Mouse (Mus musculus): ENCODE data around the gene Snx11.
"Not testable (repeated sequence)": the region's sequence is repeated elsewhere in the genome, so short reads cannot be mapped to it uniquely, and the experiment has no call there.

The Snx11 gene

DNA sequence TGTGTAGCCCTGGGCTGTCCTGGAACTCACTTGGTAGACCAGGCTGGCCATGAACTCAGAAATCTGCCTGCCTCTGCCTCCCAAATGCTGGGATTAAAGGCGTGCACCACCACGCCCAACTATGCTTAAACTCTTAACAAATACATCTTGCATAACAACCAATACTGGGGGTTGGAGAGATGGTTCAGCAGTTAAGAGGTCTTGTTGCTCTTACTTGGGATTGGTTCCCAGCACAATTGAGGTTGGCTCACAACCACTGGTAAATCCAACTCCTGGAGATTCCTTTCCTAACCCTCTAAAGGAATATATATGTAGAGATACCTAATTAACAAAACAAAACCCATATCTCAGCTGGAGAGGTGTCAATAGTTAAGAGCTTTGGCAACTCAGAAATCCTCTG, 18.7 kb upstream of the Snx11 start:
- DNase-seq (ENCODE audit: low spot score in 2 of 2): no peak

DNA sequence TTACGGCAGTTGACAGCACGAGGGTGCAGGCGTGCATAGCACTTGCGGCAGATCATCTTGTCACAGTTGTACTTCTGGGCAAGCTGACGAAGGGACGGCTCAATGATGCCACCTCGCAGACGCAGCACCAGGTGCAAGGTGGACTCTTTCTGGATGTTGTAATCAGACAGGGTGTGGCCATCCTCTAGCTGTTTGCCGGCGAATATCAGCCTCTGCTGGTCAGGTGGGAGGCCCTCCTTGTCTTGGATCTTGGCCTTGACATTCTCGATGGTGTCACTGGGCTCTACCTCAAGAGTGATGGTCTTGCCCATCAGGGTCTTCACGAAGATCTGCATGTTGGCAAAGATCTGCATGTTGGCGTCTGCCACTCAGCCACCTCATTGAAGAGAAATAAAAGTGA, 18.1 kb upstream of the Snx11 start:
- DNase-seq (ENCODE audit: low spot score in 2 of 2): no peak

DNA sequence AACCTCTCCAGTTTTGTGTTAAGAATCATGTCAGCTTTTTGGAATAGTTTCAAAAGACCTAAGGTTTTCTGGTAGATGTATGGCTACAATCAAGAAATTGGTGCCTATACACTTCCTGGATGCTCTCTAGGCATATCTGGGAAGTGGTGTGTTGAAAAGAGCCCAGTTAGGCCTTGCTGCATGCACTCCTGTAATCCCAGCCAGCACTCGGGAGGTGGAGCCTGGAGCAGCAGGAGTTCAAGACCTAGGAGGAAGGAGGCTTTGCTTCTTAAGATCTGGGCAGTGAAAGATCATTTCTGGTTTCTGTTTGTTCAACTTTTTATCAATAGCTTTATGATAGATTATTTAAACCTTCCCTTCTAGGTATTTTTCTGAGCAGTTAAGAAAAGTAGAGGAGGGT, 13.3 kb upstream of the Snx11 start:
- DNase-seq (ENCODE audit: low spot score in 2 of 2): no peak

DNA sequence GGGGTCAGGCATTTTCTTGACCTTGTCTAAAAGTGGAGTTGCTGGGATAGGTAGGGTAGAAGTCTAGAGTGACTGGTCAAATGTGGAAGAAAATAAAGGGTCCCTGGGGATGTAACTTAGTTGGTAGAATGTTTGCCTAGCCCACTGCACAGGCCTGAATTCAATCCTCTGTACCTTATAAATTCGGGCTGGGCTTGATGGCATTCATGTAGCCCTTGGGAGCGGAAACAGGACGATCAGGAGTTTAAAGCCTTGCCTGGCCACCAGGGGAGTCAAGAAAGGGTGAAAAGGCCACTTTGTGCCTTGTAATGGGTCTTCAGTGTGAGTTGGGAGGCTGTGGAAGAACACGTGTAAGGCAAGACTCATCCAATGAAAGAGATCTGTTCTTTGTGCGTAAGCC, 12.6 kb upstream of the Snx11 start:
- no peak for DNase-seq (ENCODE audit: low spot score in 2 of 2)

DNA sequence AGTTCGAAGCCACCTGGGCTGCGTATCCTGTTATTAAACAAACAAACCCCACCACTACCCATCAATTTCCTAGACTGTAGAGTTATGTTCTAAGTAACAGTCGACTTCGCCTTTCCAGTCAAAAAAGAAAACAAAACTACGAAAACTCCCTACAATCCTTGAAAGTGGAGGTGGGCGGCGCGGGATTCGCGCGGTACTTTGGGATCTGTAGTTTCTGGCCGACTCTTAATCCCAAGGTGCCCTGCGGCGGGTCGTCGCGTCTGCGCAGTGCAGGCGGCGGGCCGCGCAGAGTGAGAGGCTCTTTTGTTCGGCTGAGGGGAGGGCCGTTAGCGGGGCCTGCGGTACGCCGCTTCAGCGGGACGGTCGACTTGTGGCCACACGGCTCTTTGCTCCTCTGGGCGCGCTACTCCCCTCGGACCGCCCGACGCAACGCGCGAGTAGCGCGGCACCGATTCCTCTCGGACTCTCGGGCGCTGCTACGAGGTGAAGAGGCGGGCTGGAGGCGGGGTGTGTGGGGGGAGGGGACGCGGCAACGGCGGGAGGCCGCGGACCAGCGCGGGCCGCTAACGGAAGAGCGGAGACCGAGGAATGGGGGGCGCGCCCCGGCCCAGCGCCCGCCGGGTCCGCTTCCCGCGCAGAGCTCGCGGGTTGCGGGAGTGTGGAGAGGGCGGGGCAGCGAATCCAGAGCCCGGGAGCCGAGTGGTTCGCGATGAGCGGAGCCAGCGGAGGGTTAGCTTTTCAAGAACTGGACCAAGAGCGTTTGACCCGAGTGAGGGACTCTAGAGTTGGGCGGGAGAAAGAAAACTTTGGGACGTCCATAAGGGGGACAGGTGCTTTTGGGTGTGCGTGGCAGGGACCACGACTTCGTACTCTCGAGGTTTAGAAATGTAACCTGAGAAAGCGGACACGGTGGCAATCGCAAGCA, 11.8 kb upstream of the Snx11 start, which contains the start of gene Cbx1:
TSS of gene Cbx1 (plus strand) at position 257 of the 925 bp plus-strand sequence.
- DNase-seq (ENCODE audit: low spot score in 2 of 2): peak; percentile 90 to 92

DNA sequence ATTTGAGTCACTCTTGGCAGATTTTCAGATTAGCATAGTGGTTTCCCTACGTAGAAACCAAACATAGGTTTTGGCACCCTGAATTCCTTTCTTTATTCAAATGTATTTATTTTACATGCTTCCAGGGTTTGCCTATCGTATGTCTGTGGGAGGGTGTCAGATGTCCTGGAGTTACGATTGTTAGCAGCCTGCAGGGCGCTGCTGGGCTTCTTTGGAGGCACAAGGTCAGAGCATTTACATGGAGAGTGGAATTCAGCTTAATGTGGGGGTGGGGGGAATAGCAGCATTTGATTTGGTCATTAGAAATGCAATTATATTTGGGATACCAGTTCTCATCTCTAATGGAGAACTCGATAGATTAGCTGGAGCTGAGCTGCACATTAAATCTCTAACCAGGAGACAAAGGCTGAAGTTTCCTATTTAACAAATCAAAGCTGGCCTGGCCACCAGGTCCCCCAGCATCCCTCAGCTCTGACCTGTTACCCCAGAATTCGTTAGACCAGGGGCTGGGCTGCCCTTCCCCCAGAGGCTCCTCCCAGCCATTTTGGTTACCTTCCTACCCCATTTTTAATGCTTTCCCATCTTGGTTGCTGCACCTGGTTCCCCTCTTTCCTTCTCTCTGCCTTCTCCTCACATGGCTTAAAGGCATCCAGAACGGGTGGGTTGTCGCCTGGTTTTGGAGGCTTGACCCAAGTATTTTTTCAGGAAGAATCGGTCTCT, 9.5 kb upstream of the Snx11 start:
- no peak for DNase-seq (ENCODE audit: low spot score in 2 of 2)

DNA sequence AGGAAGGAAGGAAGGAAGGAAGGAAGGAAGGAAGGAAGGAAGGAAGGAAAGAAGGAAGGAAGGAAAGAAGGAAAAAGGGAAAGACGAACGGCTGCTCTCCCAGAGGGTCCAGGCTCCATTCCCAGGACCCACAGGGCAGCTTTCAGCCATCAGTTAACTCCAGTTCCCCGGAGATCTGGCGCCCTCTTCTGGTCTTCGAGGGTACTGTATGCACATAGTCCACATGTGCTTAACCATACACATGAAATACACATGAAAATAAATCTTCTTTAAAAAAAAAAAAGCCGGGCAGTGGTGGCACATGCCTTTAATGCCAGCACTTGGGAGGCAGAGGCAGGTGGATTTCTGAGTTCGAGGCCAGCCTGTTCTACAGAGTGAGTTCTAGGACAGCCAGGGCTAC, 7.5 kb upstream of the Snx11 start:
- DNase-seq (ENCODE audit: low spot score in 2 of 2): peak; percentile 82 to 91

DNA sequence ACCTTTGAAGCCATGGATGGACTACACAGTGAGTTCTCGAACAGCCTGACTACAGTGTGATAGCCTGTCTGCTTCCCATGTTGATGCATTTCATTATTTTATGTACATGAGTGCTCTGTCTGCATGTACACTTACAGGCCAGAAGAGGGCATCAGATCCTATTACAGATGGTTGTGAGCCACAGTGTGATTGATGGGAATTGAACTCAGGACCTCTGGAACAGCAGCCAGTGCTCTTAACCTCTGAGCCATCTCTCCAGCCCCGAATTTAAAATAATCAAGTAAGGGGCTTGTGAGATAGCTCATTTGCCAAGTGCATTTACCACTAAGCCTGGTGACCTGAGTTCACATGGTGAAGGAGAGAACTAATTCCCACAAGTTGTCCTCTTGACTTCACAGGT, 4.1 kb upstream of the Snx11 start:
- no peak for DNase-seq (ENCODE audit: low spot score in 2 of 2)

DNA sequence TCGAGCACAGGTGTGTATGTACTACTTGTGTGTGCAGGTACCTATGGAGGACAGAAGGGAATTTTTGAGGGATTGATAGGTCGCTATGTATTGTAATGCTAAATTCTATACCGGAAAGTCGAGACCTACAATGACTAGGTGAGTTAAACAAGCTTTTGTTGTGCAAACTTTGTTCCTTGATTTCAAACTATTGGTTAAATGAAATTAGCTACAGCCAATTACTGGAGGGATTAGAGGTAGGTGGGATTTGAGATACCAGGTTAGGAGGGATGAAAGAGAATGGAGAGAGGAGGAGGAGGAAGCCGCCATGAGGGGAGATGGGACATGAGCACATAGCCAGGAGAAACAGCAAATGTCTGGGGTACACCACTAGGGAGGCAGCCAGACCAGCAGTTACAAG, 2.9 kb upstream of the Snx11 start:
- DNase-seq (ENCODE audit: low spot score in 2 of 2): no peak

DNA sequence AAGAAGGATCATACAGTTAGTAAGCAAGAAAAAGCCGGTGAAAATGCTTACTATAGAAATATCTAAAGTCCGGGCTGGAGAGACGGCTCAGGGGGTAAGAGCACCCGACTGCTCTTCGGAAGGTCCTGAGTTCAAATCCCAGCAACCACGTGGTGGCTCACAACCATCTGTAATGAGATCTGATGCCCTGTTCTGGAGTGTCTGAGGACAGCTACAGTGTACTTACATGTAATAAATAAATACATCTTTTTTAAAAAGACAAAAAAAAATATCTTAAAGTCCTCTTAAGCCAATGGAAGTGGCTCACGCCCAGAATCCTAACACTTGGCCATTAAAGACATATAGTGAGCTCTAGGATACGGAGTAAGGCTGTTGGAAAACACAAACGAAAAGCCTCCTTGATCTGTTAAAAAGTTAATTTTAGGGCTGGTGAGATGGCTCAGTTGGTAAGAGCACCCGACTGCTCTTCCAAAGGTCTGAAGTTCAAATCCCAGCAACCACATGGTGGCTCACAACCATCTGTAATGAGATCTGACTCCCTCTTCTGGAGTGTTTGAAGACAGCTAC, 785 bp upstream of the Snx11 start:
- not testable (repeated sequence) for DNase-seq (ENCODE audit: low spot score in 2 of 2)

DNA sequence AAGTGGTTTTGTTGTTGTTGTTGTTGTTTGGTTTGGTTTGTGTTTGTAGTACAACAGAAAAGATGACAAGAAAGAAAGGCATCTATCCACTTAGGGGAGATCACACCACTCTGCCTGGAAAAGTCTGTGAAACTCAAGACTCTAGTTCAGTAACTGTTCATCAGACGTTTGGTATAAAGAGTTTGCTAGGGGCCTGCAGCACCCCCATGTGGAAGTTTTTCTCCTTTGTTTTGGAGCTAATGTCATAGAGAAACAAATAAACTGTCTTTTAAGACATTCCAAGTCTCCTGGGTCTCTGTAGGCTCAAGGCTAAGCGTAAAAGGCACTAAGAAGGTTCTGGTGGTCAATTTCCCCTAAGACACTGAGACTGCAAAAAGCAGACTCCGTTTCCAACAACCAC, 1.3 kb downstream of the Snx11 start:
- no peak for DNase-seq (ENCODE audit: low spot score in 2 of 2)

DNA sequence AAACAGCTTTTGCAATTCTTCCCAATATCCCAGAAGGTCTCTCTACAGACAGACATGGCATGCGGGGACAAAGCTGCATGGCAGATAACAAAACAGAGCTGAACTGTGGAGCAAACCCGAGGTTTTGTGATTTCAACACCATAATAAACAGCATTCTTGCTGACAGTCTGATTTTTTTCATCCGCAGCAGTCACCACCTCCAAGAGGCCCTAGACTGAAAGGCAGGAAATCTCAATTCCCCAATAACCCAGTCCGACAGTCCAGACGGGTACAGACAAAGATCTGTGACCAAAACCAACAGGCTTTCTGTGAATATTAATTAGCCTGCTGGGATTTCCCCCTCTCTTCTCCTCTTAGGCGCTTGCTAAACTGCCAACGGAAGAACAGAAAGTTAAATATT, 1.7 kb downstream of the Snx11 start:
- DNase-seq (ENCODE audit: low spot score in 2 of 2): no peak

DNA sequence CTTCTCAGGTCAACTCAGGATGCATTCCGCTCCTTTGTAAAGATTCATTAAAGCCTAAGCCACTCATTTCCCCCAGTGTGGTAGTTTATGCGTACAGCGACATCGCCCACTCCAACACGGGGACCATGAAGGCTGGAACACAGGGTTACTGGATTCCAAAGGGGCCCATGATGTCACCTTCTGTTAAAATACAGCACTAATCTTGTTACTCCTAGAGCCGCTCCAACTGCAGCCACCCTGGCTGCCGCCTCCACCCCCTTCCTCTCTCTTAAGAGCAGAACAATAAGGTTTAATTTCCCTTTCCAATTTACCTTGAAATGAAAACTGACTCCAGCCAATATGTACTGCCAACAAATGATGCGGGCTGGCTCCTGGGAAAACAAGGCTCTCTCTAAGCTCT, 2.3 kb downstream of the Snx11 start:
- no peak for DNase-seq (ENCODE audit: low spot score in 2 of 2)

DNA sequence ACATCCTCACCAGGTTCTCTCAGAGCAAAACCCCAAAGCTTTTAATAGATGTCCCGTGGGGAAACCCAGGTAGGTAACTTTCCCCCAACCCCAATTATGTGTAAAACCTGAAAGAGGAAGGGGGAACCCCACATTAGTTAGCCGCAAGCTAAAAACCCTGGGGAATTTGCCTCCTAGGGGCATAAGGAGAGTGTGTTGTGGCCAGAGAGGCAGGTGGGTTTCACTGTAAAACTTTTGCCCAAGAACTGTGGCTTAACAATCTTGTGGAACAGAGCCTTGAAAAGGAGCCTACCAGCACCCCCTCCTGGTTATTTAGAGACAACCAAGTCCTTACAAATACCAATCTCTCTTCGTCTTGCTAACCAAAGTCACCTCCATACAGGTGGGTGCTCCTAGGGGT, 2.8 kb downstream of the Snx11 start:
- DNase-seq (ENCODE audit: low spot score in 2 of 2): peak in 1 of 2 experiments; percentile 37

DNA sequence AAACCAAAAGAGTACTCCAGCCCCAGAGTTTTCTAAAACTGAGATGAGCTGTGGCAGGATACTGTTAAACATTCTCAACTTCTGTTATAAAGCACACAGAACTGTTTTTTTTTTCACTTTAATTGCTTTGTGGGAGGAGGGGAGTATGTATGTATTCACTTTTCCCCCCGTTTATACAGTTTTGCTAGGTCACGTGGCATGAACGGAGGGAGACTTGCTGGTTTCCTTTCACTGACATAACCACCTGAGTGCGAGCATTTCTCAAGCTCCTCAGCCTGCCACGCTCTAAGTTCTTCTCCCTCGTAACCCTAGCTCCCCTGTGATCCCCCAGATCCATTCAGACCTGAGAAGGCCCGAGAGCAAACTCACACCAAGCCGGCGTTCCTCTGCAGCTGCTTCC, 4.9 kb downstream of the Snx11 start:
- no peak for DNase-seq (ENCODE audit: low spot score in 2 of 2)

DNA sequence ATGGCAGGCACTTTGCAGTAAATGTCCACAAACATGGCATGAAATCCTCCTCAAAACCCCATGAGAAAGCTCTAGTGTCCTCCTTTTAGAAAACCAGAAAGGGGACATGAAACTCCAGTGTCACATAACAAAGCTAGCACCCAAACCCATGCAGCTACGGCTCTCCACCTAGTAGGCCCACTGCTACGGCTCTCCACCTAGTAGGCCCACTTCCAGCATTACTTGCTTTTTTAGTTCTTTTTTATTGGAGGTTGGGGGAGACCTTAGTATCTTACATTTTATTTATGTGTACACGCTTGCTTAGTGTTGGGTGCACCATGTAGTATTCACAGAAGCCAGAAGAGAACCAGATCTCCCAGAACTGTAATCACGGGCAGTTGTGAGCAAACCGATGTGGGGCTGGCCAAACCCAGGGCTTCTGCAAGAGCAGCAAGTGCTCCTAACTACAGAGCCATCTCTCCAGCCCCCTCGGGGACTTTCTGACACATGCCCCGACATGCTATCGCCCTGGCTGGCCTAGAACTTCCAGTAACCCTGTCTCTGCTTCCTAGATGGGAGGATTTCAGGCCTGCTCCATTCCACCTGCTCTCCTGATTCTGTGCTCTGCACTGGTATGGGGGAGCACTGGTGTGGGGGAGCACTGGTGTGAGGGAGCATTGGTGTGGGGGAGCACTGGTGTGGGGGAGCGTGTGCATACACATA, 5.9 kb downstream of the Snx11 start:
- DNase-seq (ENCODE audit: low spot score in 2 of 2): no peak

DNA sequence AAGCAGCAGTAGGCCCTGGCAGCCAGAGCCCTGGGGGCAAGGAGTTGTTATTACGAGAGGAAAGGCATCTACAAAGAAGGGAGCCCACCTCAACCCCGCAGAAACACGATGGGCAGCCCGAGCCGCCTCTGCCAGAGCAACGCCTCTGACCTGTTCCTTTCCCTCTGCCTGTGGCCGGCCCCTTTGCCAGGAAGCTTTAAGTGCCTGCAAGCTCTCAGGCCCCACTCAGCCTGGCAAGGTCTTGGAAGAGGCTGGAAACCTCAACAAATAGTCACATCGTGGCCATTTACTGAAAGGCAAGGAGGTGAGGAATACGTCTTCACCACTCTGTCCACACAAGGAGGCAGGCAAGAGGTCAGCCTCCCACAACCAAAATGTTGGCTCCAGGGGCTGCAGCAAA, 9.1 kb downstream of the Snx11 start:
- DNase-seq (ENCODE audit: low spot score in 2 of 2): no peak

DNA sequence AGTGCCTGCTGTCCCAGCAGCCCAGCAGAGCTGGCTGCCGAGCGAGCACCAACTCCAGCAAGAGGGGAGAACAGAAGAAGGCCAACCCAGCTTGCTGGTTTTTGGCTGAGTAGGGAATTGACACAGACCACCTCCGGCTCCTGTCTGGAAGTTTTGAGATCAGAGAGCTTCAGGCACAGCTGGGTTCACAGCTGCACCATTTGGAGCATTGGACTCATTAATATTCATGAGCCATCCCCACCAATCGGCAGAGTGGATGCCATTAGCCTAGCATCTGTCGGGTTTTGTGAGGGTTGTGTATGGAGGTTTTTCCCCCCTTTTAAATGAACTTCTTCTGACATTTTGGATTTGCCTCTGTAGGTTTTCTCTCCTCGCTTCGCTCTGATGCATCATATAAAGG, 10.3 kb downstream of the Snx11 start:
- DNase-seq (ENCODE audit: low spot score in 2 of 2): no peak

DNA sequence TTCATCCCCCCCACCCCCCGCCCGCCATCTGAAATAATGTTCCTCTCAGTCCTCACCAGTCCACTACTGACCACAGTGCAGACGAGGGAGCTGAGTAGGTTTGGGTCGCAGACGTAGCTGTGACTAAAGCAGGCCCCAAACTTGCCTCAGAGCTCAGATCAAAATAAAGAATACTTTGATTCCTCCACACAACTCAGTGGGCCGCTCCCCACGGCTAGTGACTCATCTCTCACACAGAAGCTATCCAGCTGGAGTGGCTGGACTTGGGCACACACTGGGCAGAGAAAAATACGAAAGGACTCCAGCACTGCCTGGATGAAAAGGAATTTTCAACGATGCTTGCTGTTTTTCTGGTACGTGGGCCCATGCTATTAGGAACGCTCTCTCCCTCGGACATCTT, 10.8 kb downstream of the Snx11 start:
- no peak for DNase-seq (ENCODE audit: low spot score in 2 of 2)

DNA sequence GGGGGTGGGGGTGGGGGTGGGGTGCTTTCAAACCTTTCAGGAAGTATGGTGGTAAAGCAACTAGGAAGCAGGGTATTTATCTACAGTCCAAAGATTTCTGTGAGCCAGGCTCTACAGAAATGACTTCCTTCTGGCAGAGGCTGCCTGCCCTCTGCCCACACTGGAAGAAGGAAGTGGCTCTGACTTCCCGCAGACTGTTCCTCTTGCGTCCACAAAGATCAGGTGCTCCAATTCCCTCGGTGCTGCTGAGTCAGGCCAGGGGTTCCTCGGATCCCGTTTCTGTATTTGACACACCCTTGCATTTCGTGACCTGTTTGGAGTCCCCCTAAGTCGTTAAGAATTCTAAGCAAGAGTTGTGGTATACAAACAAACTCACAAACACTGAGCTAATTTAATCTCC, 11.7 kb downstream of the Snx11 start:
- DNase-seq (ENCODE audit: low spot score in 2 of 2): no peak

DNA sequence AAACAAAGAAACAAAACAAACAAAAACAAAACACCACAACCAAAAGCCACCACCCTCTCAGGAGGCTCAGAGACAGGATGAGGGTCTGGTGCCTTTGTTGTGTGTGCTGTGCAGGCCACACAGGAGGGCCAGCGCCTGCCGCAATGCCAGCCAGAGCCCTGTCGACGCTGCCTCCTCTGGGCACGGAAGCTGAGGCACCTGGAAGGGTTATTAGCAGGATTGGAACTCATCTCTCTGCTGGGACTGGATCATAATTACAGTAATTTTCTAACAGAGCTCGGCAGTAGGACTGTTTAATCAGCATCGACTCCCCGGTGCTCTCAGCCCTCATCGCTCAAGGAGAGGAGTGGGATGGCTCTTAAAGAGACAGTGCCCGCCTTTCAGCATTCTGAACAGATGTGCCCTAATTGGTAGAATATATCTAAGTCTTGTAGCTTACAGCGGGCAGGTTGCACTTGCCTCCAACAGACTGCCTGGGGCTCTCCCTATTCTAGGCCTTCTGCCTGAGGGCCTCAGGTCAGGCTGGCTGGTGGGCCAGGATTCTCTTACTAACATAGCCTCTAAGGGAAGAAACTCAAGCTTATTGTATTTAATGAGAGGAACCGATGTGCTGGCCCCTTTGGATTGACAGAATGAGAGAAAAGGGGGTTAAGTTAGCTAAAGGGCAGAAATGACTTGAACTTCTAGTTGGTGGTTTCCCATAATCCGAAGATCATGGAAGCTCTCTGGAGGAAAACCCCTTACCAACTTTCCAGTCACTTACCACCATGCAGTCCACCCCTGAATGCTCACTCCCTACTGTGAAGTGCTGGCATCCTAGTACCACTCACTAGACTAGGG, 12.6 kb downstream of the Snx11 start:
- no peak for DNase-seq (ENCODE audit: low spot score in 2 of 2)

All from spleen, postnatal 10 days (tissue).